Mouse (Mus musculus) testis, adult 2 months (tissue): ENCODE data around the gene Clstn1. TPM values are rescaled to one million over a fixed set of nuclear protein-coding genes. Genes with fewer than 3 reads are reported as not detected.

Experiments
- H3K27ac ChIP-seq: fragments of 200-500 bp; 2 replicates; pipeline ENCODE4 v1.5.1; 2012; ENCODE audit warnings: low read depth, low read length; ENCODE audit not compliant: control insufficient read depth, insufficient read depth
- H3K27me3 ChIP-seq: fragments of 200-500 bp; 2 replicates; pipeline ENCODE4 v1.6.1; 2012; ENCODE audit warnings: mild to moderate bottlenecking, low read length, moderate library complexity; ENCODE audit not compliant: control insufficient read depth, insufficient read depth
- H3K36me3 ChIP-seq: fragments of 200-500 bp; 2 replicates; pipeline ENCODE4 v1.6.1; 2012; ENCODE audit warnings: mild to moderate bottlenecking, low read length; ENCODE audit not compliant: control insufficient read depth, insufficient read depth
- H3K4me1 ChIP-seq: fragments of 200-500 bp; 2 replicates; pipeline ENCODE4 v1.6.1; 2012; ENCODE audit warnings: low read length; ENCODE audit not compliant: control insufficient read depth, insufficient read depth
- H3K4me3 ChIP-seq: fragments of 200-500 bp; 2 replicates; pipeline ENCODE4 v1.5.1; 2012; ENCODE audit warnings: low read depth, mild to moderate bottlenecking, low read length, moderate library complexity, mixed read lengths; ENCODE audit not compliant: control insufficient read depth
- CTCF ChIP-seq: fragments of 200-500 bp; IDR thresholded peaks from 2 replicates; pipeline ENCODE4 v1.5.1; 2012; ENCODE audit warnings: low read depth, mild to moderate bottlenecking, inconsistent platforms, low read length, moderate library complexity; ENCODE audit not compliant: control insufficient read depth, insufficient read depth, insufficient replicate concordance
- POLR2A ChIP-seq: fragments of 200-500 bp; IDR thresholded peaks from 2 replicates; pipeline ENCODE4 v1.6.1; 2012; ENCODE audit warnings: low read depth, mild to moderate bottlenecking, inconsistent platforms, low read length, moderate library complexity; ENCODE audit not compliant: control insufficient read depth
- polyA plus RNA-seq: library from polyadenylated mRNA; depleted of rRNA; stranded (reverse); fragments of >200 nt; gene quantifications from 2 replicates; pipeline ENCODE4 v1.2.3, GENCODE M21; 2012

The Clstn1 gene
- polyA plus RNA-seq, 1 experiment, result 13.0 TPM

GRCm38 (mm10) chr4:149587596-149588168 is 1.4 kb downstream of the Clstn1 start:
- H3K36me3 ChIP-seq, result no peaks in the 10 kb centered on the region
- peak overlapping the region; percentile 85 for H3K4me3 ChIP-seq
- TF ChIP-seq POLR2A, result no peak
- no peak for TF ChIP-seq CTCF
- H3K27ac ChIP-seq, result no peak overlapping the region
- H3K4me1 ChIP-seq, result peaks cover 13% of the 10 kb centered on the region
- H3K27me3 ChIP-seq, result no peaks in the 10 kb centered on the region

DNA sequence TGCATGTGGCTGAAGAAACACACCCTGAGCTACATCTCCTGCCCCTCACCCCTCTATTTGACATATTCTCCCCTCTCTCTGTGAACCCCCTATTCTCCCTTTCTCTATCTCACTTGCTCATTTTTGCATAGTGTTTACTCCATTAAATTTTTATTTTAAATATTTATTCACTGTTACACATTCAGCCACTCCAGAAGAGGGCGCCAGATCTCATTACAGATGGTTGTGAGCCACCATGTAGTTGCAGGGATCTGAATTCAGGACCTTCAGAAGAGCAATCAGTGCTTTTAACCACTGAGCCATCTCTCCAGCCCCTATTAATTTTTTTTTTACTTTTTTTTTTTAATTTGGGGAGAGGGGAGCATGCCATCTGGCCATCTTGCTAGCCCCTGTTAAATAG is 3.9 kb downstream of the Clstn1 start:
- no peak overlapping the region for H3K27ac ChIP-seq
- H3K4me1 ChIP-seq, result peaks cover 13% of the 10 kb centered on the region
- no peaks in the 10 kb centered on the region for H3K27me3 ChIP-seq
- TF ChIP-seq CTCF (no peak), POLR2A (no peak)
- no peaks in the 10 kb centered on the region for H3K36me3 ChIP-seq
- H3K4me3 ChIP-seq, result no peak overlapping the region

DNA sequence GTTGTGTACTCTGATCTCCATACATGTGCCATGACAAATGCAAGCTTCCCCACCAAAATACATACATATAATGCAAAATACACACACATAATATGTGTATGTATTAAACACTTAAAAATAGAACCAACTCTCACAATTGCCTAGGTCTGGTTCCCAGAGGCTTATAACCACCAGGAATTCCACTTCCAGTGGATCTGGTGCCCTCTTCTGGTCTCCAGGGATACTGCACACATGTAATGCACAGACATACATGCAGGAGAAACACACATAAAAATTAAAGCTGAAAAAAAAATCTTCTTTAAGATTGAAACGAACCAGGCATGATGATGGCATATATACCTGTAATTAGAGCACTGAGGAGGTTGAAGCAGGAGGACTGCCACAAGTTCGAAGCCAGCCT is 5.2 kb downstream of the Clstn1 start:
- TF ChIP-seq POLR2A (no peak), CTCF (no peak)
- Histone ChIP-seq H3K4me3 (no peak overlapping the region), H3K4me1 (peaks cover 9% of the 10 kb centered on the region), H3K27ac (no peak overlapping the region), H3K36me3 (no peaks in the 10 kb centered on the region), H3K27me3 (no peaks in the 10 kb centered on the region)

- H3K36me3 ChIP-seq, result no peaks in the 10 kb centered on the region
- H3K4me1 ChIP-seq, result no peaks in the 10 kb centered on the region
- no peak overlapping the region for H3K4me3 ChIP-seq
- H3K27me3 ChIP-seq, result no peaks in the 10 kb centered on the region
- H3K27ac ChIP-seq, result no peak overlapping the region
- TF ChIP-seq POLR2A, result no peak
- TF ChIP-seq CTCF, result no peak
These were observed 8.8 kb downstream of the Clstn1 start for GRCm38 (mm10) chr4:149594913-149595581.

- H3K4me1 ChIP-seq, result no peaks in the 10 kb centered on the region
- TF ChIP-seq CTCF, result no peak
- no peak for TF ChIP-seq POLR2A
These were observed 11.5 kb downstream of the Clstn1 start for GRCm38 (mm10) chr4:149597641-149598208.

GRCm38 (mm10) chr4:149599549-149599948 is 13.3 kb downstream of the Clstn1 start:
- Histone ChIP-seq H3K27ac (no peak overlapping the region), H3K27me3 (no peaks in the 10 kb centered on the region), H3K4me3 (no peak overlapping the region), H3K36me3 (no peaks in the 10 kb centered on the region), H3K4me1 (no peaks in the 10 kb centered on the region)
- TF ChIP-seq POLR2A (no peak), CTCF (no peak)

More at GRCm38 (mm10) chr4:149597641-149598208, 11.5 kb downstream of the Clstn1 start:
- Histone ChIP-seq H3K36me3 (no peaks in the 10 kb centered on the region), H3K27me3 (no peaks in the 10 kb centered on the region), H3K27ac (no peak overlapping the region), H3K4me3 (no peak overlapping the region)

GRCm38 (mm10) chr4:149600130-149600529 is 13.9 kb downstream of the Clstn1 start:
- no peak for TF ChIP-seq POLR2A
- Histone ChIP-seq H3K36me3 (no peaks in the 10 kb centered on the region), H3K4me1 (no peaks in the 10 kb centered on the region), H3K4me3 (no peak overlapping the region), H3K27ac (no peak overlapping the region), H3K27me3 (no peaks in the 10 kb centered on the region)

- Histone ChIP-seq H3K27me3 (no peaks in the 10 kb centered on the region), H3K4me1 (no peaks in the 10 kb centered on the region), H3K27ac (no peak overlapping the region), H3K36me3 (no peaks in the 10 kb centered on the region), H3K4me3 (no peak overlapping the region)
- TF ChIP-seq POLR2A (no peak), CTCF (no peak)
These were observed 15.2 kb downstream of the Clstn1 start for GRCm38 (mm10) chr4:149601484-149601883.
